Mouse (Mus musculus) CH12.LX (cell line): Measurements from ENCODE around the gene Lrguk. TPM values are rescaled to one million over a fixed set of nuclear protein-coding genes. Genes with fewer than 3 reads are reported as not detected.

Source experiments
- DNase-seq: peaks from one replicate; pipeline ENCODE4 v3.0.0-alpha.2; 2013; ENCODE audit errors: extremely low read depth
- H3K27ac ChIP-seq: 2 replicates; pipeline ENCODE4 v1.5.1; 2012; ENCODE audit warnings: low read depth, mild to moderate bottlenecking, control low read depth, moderate library complexity; ENCODE audit not compliant: insufficient read depth
- H3K27me3 ChIP-seq: replicated peaks from 2 replicates; pipeline ENCODE3; 2012; ENCODE audit warnings: inconsistent platforms
- H3K36me3 ChIP-seq, 2 experiments: replicated peaks in 1 of 2; 2 replicates each; pipeline versions ENCODE3 to v1.6.1; 2012; ENCODE audit warnings: inconsistent platforms in 1 of 2, low read length in 1 of 2, mild to moderate bottlenecking in 1 of 2, mixed read lengths in 1 of 2, moderate library complexity in 1 of 2; ENCODE audit not compliant: control insufficient read depth in 1 of 2, insufficient read depth in 1 of 2
- H3K4me1 ChIP-seq, 2 experiments: 2 replicates each; pipeline ENCODE4 v1.6.1; 2012; ENCODE audit warnings: inconsistent platforms in 1 of 2, moderate library complexity in 1 of 2; ENCODE audit not compliant: insufficient read depth in 2 of 2, control insufficient read depth in 1 of 2
- H3K4me2 ChIP-seq: 2 replicates; pipeline ENCODE4 v1.6.1; 2012; ENCODE audit warnings: low read depth, mild to moderate bottlenecking, control low read depth; ENCODE audit not compliant: poor library complexity, insufficient read depth, severe bottlenecking
- H3K4me3 ChIP-seq, 3 experiments: fragments of 150-350 bp in 1 of 3; sonication (generic) in 1 of 3; replicated peaks in 1 of 3; 2 replicates each; pipeline versions ENCODE3 to v1.5.1; 2011 to 2012; ENCODE audit warnings: low read depth in 2 of 3, low read length in 2 of 3, mild to moderate bottlenecking in 2 of 3, moderate library complexity in 2 of 3, control low read depth in 1 of 3, improper control_type of control experiment in 1 of 3, inconsistent platforms in 1 of 3, mixed read lengths in 1 of 3; ENCODE audit not compliant: poor library complexity in 1 of 3
- H3K79me2 ChIP-seq: replicated peaks from 2 replicates; pipeline ENCODE4 v1.6.1; 2012; ENCODE audit warnings: mild to moderate bottlenecking, moderate library complexity; ENCODE audit not compliant: control insufficient read depth, poor library complexity, insufficient read depth, severe bottlenecking; ENCODE audit errors: extremely low read depth
- H3K9ac ChIP-seq: 2 replicates; pipeline ENCODE4 v1.6.1; 2012; ENCODE audit warnings: low read depth, mild to moderate bottlenecking, control low read depth, moderate library complexity; ENCODE audit not compliant: insufficient read depth
- H3K9me3 ChIP-seq: replicated peaks from 2 replicates; pipeline ENCODE3; 2012; ENCODE audit warnings: low read length, inconsistent platforms, mixed read lengths
- CHD2 ChIP-seq: IDR thresholded peaks from 2 replicates; pipeline ENCODE4 v1.6.1; 2011; ENCODE audit warnings: low read length, improper control_type of control experiment
- CTCF ChIP-seq, 2 experiments: IDR thresholded peaks in 1 of 2; conservative IDR thresholded peaks in 1 of 2; 2 replicates each; pipeline ENCODE4 v1.5.1; 2011 to 2012; ENCODE audit warnings: low read depth in 2 of 2, low read length in 2 of 2, improper control_type of control experiment in 1 of 2, inconsistent platforms in 1 of 2, mild to moderate bottlenecking in 1 of 2, moderate library complexity in 1 of 2
- ELF1 ChIP-seq: IDR thresholded peaks from 2 replicates; pipeline ENCODE4 v1.6.1; 2014; ENCODE audit warnings: low read depth, mild to moderate bottlenecking, inconsistent platforms, low read length, improper control_type of control experiment
- HCFC1 ChIP-seq: IDR thresholded peaks from 2 replicates; pipeline ENCODE4 v1.6.1; 2012; ENCODE audit warnings: low read depth, mild to moderate bottlenecking, inconsistent platforms, low read length, improper control_type of control experiment
- JUN ChIP-seq: IDR thresholded peaks from 2 replicates; pipeline ENCODE4 v1.6.1; 2011; ENCODE audit warnings: low read depth, mild to moderate bottlenecking, low read length, improper control_type of control experiment, moderate library complexity; ENCODE audit not compliant: insufficient read depth
- JUND ChIP-seq: conservative IDR thresholded peaks from 2 replicates; pipeline ENCODE4 v1.6.1; 2011; ENCODE audit warnings: low read depth, low read length, improper control_type of control experiment
- KAT2A ChIP-seq: IDR thresholded peaks from 2 replicates; pipeline ENCODE4 v1.6.1; 2012; ENCODE audit warnings: low read length, improper control_type of control experiment, inconsistent platforms; ENCODE audit not compliant: insufficient replicate concordance
- MAZ ChIP-seq: IDR thresholded peaks from 2 replicates; pipeline ENCODE4 v1.6.1; 2012; ENCODE audit warnings: low read depth, mild to moderate bottlenecking, inconsistent platforms, low read length, improper control_type of control experiment, moderate library complexity
- MEF2A ChIP-seq: IDR thresholded peaks from 2 replicates; pipeline ENCODE4 v1.6.1; 2014; ENCODE audit warnings: low read depth, mild to moderate bottlenecking, inconsistent platforms, low read length, improper control_type of control experiment, borderline replicate concordance
- MYC ChIP-seq: IDR thresholded peaks from 2 replicates; pipeline ENCODE4 v1.6.1; 2011; ENCODE audit warnings: low read depth, mild to moderate bottlenecking, improper control_type of control experiment, low read length
- NELFE ChIP-seq: IDR thresholded peaks from 2 replicates; pipeline ENCODE4 v1.6.1; 2011; ENCODE audit warnings: low read depth, low read length, improper control_type of control experiment
- PAX5 ChIP-seq: IDR thresholded peaks from 2 replicates; pipeline ENCODE4 v1.6.1; 2012; ENCODE audit warnings: low read length, inconsistent platforms, mixed read lengths
- SIN3A ChIP-seq: IDR thresholded peaks from 2 replicates; pipeline ENCODE4 v1.6.1; 2012; ENCODE audit warnings: low read length, improper control_type of control experiment, inconsistent platforms
- SMC3 ChIP-seq: IDR thresholded peaks from 2 replicates; pipeline ENCODE4 v1.6.1; 2011; ENCODE audit warnings: low read depth, low read length, improper control_type of control experiment
- ZC3H11A ChIP-seq: IDR thresholded peaks from 2 replicates; pipeline ENCODE4 v1.6.1; 2012; ENCODE audit warnings: low read depth, mild to moderate bottlenecking, inconsistent platforms, low read length, improper control_type of control experiment
- ZKSCAN1 ChIP-seq: IDR thresholded peaks from 2 replicates; pipeline ENCODE4 v1.6.1; 2012; ENCODE audit warnings: low read depth, inconsistent platforms, low read length, improper control_type of control experiment, borderline replicate concordance
- ZNF384 ChIP-seq: IDR thresholded peaks from 2 replicates; pipeline ENCODE4 v1.6.1; 2012; ENCODE audit warnings: low read depth, low read length, improper control_type of control experiment, inconsistent platforms
- dilution Hi-C: fragments of 300-500 bp; cut with MboI; formaldehyde crosslinking; loops from 2 replicates; pipeline ENCODE4 v1.14.3; 2020; ENCODE audit warnings: low sequenced_read_pairs; ENCODE audit not compliant: extremely low pct_unique_long_range_greater_than_20kb, extremely low pct_ligation_motif_present
- in situ Hi-C: fragments of 300-500 bp; cut with MboI; formaldehyde crosslinking; loops from 3 replicates; pipeline ENCODE4 v1.14.3; 2019; ENCODE audit warnings: low sequenced_read_pairs, low pct_ligation_motif_present, low pct_unique_long_range_greater_than_20kb, mixed read lengths
- polyA plus RNA-seq: library from polyadenylated mRNA; unstranded; fragments of >175 nt; gene quantifications from 2 replicates; pipeline ENCODE4 v1.2.1, GENCODE M21; 2012; ENCODE audit warnings: low read depth; ENCODE audit not compliant: insufficient read length
- total RNA-seq, 2 experiments: library from RNA; depleted of rRNA; stranded (reverse); fragments of 300-350 nt in 1 of 2; fragments of >200 nt in 1 of 2; gene quantifications; 2 replicates each; pipeline ENCODE4 v1.2.3; 2012 to 2014

Lrguk gene
- total and polyA plus RNA-seq, 3 experiments = 0.85 to 1.6 (median 1.1) TPM

GRCm38 (mm10) chr6:34160816-34161310 is 131.6 kb downstream of the Lrguk start:
- H3K4me1 ChIP-seq = peaks cover 11 to 18% of the 10 kb centered on the region in 2 experiments
- no peak overlapping the region for H3K9ac ChIP-seq
- in situ Hi-C loops = no loop called here
- H3K4me3 ChIP-seq = no peak overlapping the region
- H3K79me2 ChIP-seq = no peaks in the 10 kb centered on the region
- TF ChIP-seq SIN3A (no peak), ZC3H11A (no peak), HCFC1 (no peak), ELF1 (no peak), PAX5 (no peak), JUN (no peak), MEF2A (no peak), ZNF384 (no peak), NELFE (no peak), MYC (no peak), CHD2 (no peak), ZKSCAN1 (no peak), CTCF (conservative IDR thresholded peaks at IDR 0.05 in 1 of 2, IDR thresholded peaks at IDR 0.05 in 1 of 2; ENCODE audit: low read depth in 2 of 2, low read length in 2 of 2) (no peak), MAZ (no peak), JUND (no peak), SMC3 (no peak), KAT2A (no peak)
- TF ChIP-seq, all 38 proteins: peak for 0
- Histone ChIP-seq H3K4me2 (no peak overlapping the region), H3K36me3 (peaks cover 70 to 90% of the 10 kb centered on the region in 2 experiments), H3K27ac (no peak overlapping the region), H3K27me3 (no peaks in the 10 kb centered on the region), H3K9me3 (no peaks in the 10 kb centered on the region)
- DNase-seq = no peak
- dilution Hi-C loops = no loop called here

- Histone ChIP-seq H3K4me1 (peaks cover 11 to 14% of the 10 kb centered on the region in 2 experiments), H3K36me3 (peaks cover 75 to 97% of the 10 kb centered on the region in 2 experiments), H3K4me2 (no peak overlapping the region), H3K9me3 (no peaks in the 10 kb centered on the region), H3K4me3 (no peak overlapping the region), H3K79me2 (no peaks in the 10 kb centered on the region), H3K27ac (no peak overlapping the region), H3K9ac (no peak overlapping the region), H3K27me3 (no peaks in the 10 kb centered on the region)
- dilution Hi-C loops (no loop called here), in situ Hi-C loops (no loop called here)
- no peak for TF ChIP-seq MEF2A
- DNase-seq = no peak
Measured at GRCm38 (mm10) chr6:34161511-34161910, 132.3 kb downstream of the Lrguk start.
